Mouse (Mus musculus) CD4-positive, CD25-positive, alpha-beta regulatory T cell, adult 2 months (primary cell): ENCODE measurements around the gene Fbxl20.
"Not testable (repeated sequence)": the region's sequence is repeated elsewhere in the genome, so short reads cannot be mapped to it uniquely, and the experiment has no call there.

ENCODE experiments used
- DNase-seq: peaks from one replicate; pipeline ENCODE4 v3.0.0-alpha.2; 2012; ENCODE audit warnings: low read depth, low spot score

The Fbxl20 gene

GRCm38 (mm10) chr11:98149786-98150624, at the start of gene Fbxl20:
Fbxl20 (minus strand) TSS chr11:98150403.
- DNase-seq, result peak; percentile 94

DNA sequence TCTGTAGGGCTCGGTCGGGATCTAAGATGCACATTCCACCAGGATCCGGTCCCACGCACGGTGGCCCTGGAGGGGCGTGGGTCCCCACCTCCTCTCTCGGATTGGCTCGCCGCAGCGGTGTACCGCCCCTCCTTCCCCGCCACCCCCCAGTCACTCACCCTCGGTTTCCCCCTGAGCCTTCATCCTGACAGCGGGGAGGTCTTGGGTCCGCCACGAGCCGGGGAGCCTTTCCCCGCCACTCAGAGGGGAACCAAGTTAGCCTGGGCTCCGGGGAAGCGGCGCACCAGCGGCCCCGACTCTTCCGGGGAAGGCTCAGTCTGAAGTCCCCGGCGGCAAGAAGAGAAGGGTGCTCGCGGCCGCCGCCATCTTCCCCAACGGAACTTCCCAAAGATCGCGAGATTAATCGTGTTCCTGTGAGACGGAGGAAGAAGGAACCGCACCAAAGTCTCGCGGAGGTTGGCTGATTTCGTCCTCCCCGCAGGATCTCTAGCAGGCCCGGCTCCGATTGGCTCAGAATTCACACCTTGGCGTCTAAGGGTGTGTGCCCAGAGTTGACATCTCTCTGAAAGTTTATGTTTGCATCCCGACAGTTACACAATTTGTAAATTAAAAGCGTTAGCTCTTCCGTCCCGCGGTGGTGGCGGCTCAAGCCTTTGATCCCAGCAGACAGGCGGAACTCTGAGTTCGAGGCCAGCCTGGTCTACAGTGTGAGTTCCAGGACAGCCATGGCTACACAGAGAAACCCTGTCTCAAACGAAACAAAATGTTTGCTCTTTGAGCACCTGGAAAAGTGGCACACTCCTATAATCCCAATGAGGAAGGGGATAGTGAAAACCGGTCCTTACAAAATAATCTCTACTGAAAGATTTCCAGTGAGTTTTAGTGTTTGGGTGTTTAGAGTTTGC, 43.0 kb upstream of the Fbxl20 start, which contains the start of gene Med1:
Med1 (minus strand) TSS at position 393 of the 905 bp plus-strand sequence.
- peak; percentile 98 for DNase-seq

GRCm38 (mm10) chr11:98190820-98191219, 40.6 kb upstream of the Fbxl20 start:
- no peak for DNase-seq

GRCm38 (mm10) chr11:98187640-98188395, 37.6 kb upstream of the Fbxl20 start:
- no peak for DNase-seq

DNA sequence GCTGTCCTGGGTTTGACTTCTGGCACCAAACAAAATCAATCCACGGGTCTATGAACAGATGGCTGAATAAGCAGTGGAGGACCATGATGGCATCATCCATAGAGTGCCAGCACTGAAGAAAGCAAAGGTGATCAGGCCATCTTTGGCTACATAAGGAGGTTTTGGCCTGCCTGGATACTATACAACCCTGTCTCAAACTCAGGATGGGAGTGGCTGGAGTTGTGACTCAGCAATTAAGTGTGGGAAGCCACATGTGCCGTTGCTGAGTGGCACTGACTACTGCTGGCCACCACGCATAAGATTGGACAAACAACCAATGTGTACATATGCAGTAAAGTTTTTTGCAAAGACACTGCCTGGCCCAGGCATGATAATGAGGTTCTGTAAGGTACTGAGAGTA, 31.9 kb upstream of the Fbxl20 start:
- not testable (repeated sequence) for DNase-seq

- no peak for DNase-seq
Observed at GRCm38 (mm10) chr11:98168400-98168799, 18.2 kb upstream of the Fbxl20 start.

GRCm38 (mm10) chr11:98155094-98155493, 4.9 kb upstream of the Fbxl20 start:
- DNase-seq, result no peak

GRCm38 (mm10) chr11:98150625-98151156, 488 bp upstream of the Fbxl20 start:
- DNase-seq, result no peak

GRCm38 (mm10) chr11:98149304-98149750, 876 bp downstream of the Fbxl20 start:
- peak; percentile 93 for DNase-seq

DNA sequence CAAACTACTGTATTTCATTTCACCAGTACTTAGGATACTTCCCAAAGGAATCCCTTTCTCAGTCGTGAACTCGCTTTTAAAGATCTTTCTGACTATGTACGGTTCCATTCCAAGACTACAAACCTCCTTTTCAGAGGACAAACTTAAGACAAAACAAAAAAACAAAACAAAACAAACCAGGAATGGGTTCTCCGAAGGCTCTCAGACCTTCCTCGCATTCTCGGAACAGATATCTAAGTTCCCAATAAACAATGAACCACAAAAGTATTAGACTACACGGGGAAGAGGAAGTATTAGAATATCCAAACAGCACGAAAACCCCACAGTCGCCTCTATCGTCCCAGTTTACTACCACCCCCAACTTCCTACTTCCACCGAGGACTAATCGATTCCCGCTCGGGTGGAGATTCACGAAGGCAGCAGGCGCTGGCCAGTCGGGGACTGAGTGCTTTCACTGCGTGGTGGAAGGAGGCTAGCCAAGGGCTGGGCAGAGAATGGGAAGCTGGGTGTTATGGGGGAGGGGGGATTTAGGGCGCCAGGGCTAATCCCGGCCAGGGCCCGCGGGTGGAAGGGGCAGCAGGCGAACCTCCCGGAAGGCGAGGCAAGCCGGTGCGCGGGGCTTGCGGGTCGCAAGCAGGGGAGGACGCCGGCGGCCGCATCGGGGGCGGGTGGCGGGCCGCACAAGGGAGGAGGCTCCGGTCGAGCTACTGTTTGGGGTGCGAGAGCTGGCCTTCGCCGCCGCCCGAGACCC, 1.5 kb downstream of the Fbxl20 start:
- no peak for DNase-seq

GRCm38 (mm10) chr11:98145856-98146255, 4.3 kb downstream of the Fbxl20 start:
- no peak for DNase-seq

- peak; percentile 39 for DNase-seq
Observed at GRCm38 (mm10) chr11:98142545-98142944, 7.7 kb downstream of the Fbxl20 start.

DNA sequence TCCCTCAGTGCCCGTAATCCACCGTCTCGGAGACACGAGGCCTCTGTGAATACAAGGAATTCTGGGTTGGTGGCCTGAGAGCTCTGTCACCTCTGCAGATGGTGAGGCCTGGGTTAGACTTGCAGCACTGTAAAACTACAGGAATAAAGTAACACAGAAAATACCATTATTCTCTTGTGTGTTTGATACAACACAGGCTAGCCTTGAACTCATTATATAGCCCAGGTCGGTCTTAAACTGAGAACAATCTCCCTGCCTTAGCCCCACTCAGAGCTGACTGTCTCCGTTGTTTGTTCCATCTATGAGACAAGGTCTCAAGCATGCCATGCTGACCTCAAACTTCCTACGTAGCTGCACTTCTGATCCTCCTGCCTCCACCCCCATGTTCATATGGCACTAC, 11.3 kb downstream of the Fbxl20 start:
- no peak for DNase-seq

DNA sequence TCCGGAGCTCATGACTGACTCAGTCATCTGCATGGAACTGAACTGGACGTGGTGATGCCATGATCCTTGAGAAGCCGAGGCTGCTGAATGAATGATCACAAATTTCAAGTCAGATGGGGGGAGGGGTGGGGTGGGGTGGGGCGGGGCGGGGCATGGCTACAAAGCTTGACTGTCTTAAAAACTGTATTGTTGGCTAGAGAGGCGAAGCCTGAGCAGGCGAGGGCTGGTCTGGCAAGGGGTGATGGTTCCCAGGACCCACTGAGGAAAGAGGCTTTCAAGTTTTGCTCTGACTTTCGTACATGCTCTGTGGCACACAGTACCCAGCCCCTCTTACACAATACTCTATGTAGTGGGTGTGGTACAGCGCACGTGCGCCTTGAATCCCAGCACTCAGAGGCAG, 12.4 kb downstream of the Fbxl20 start:
- no peak for DNase-seq

DNA sequence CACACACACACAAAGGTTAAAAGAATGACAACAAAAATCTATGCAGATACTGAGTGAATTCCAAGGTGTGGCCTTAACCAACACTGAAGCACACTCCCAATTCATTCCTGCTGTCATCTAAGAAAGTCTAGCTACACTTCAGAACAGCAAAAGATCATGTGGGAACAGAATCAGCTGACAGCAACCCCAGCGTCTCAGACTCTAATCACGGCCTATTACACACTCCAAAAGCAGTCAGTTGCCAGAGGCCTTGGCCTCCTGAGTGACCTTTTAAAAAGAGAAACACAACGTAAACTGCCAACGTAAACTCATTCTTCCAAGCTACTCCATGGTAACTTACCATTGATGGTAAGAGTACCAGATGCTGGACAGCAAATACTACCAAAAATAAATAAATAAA, 15.3 kb downstream of the Fbxl20 start:
- no peak for DNase-seq

- DNase-seq, result no peak
Observed at GRCm38 (mm10) chr11:98123424-98123823, 26.8 kb downstream of the Fbxl20 start.

GRCm38 (mm10) chr11:98114363-98114762, 35.8 kb downstream of the Fbxl20 start:
- DNase-seq, result no peak

GRCm38 (mm10) chr11:98113504-98113903, 36.7 kb downstream of the Fbxl20 start:
- no peak for DNase-seq

- no peak for DNase-seq
Observed at GRCm38 (mm10) chr11:98109706-98110105, 40.5 kb downstream of the Fbxl20 start.

DNA sequence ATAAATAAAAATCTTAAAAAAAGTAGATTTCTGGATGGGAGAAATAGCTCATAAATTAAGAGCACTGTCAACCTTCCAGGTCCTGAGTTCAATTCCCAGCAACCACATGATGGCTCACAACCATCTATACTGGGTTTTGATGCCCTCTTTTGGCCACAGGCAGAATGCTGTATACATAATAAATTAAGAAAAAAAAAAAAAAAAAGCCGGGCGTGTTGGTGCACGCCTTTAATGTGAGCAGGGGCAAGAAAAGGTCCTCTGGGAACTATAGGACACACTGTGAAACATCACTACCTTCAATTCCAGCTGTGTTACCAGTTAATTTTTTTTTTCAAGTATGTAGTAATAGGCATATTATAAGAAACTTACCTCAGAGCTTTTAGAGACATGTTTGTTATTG, 48.9 kb downstream of the Fbxl20 start:
- no peak for DNase-seq

- DNase-seq, result no peak
Observed at GRCm38 (mm10) chr11:98090583-98090982, 59.6 kb downstream of the Fbxl20 start.
